Mouse (Mus musculus) left cerebral cortex, adult 2 months (tissue): ENCODE measurements at regions not wholly inside any gene's neighbourhood (a gene's known extent, or its start where the extent isn't known, plus 50 kb on each side); places are given as distances from the start of the nearest gene placed in this dataset.

Experiments used
- DNase-seq, 2 experiments: peaks; one replicate each; pipeline ENCODE4 v3.0.0; 2021 to 2022; ENCODE audit warnings: low spot score in 2 of 2, mixed read lengths in 1 of 2; ENCODE audit errors: extremely low spot score in 1 of 2
- H3K27ac ChIP-seq: fragments of 200-600 bp; 2 replicates; pipeline ENCODE4 v1.8.1; 2022
- H3K4me3 ChIP-seq: fragments of 200-600 bp; 2 replicates; pipeline ENCODE4 v1.8.1; 2022
- CTCF ChIP-seq: fragments of 200-600 bp; IDR thresholded peaks from 2 replicates; pipeline ENCODE4 v1.8.1; 2022; ENCODE audit warnings: antibody characterized with exemption, mild to moderate bottlenecking, moderate library complexity
- intact Hi-C: fragments of 180-260 bp; cut with DNase I; formaldehyde crosslinking; loops from one replicate; pipeline ENCODE4 v1.15.1; 2025

DNA sequence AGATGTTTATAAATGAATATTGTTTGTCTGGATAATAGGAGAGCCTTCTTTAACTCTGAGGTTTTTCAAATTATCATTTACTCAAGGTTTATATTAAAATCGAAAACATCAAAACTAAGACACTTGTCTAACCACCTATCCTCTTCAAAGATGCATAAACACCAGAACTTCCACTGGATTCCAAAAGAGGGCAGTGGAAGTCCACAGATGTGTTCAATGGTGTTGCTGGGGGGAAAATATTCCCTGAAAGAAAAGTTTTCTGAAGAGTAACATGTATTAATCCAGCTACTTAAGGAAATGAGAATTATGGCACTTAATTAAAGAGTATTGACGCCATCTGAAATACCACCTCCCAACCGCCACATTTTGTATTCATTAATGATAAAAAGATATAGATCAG is 586.9 kb downstream of the Kcnj2 start:
- peak; percentile 12 to 32 for DNase-seq
- Histone ChIP-seq H3K4me3 (no peak overlapping the region), H3K27ac (no peak overlapping the region)
- intact Hi-C loops: loop anchor here (1.0 to 10.0 kb wide), 4 partner anchors 452 to 1512 kb away; no protein-coding TSS in a partner anchor
- peak; percentile 86 for TF ChIP-seq CTCF

- no peak for DNase-seq
- intact Hi-C loops: loop anchor here (10.0 kb wide), 2 partner anchors 447 to 547 kb away; no protein-coding TSS in a partner anchor
- H3K4me3 ChIP-seq: no peak overlapping the region
- no peak overlapping the region for H3K27ac ChIP-seq
- no peak for TF ChIP-seq CTCF
Measured at GRCm38 (mm10) chr11:111657778-111658177, 591.8 kb downstream of the Kcnj2 start.

GRCm38 (mm10) chr11:111658362-111659309 is 592.7 kb downstream of the Kcnj2 start:
- DNase-seq: no peak
- no peak overlapping the region for H3K4me3 ChIP-seq
- no peak for TF ChIP-seq CTCF
- no peak overlapping the region for H3K27ac ChIP-seq
- intact Hi-C loops: loop anchor here (10.0 kb wide), 2 partner anchors 446 to 546 kb away; no protein-coding TSS in a partner anchor

DNA sequence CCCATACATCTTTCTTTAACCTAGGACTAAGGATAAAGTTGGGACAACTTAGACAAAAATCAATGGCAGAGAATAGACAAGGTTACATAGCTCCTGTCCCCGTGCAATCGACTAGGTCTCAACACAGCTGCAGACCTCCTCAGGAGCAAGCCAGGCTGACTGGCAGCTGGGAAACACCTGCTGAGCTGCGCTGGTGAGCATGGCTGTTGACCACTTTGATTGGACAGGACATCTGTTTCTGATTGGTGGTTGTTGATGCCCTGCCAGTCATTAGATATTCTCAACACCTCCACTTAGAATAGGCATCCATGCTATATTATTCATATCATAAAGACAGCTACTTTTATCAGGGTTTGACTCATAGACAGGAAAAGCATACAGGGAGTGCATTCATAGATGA is 597.3 kb downstream of the Kcnj2 start:
- DNase-seq: no peak
- H3K4me3 ChIP-seq: no peak overlapping the region
- no peak overlapping the region for H3K27ac ChIP-seq
- intact Hi-C loops: no loop called here
- TF ChIP-seq CTCF: no peak

- TF ChIP-seq CTCF: no peak
- H3K27ac ChIP-seq: no peak overlapping the region
- intact Hi-C loops: no loop called here
- H3K4me3 ChIP-seq: no peak overlapping the region
- DNase-seq: no peak
Measured at GRCm38 (mm10) chr11:111666336-111666735, 600.4 kb downstream of the Kcnj2 start.

GRCm38 (mm10) chr11:111671865-111672264 is 605.9 kb downstream of the Kcnj2 start:
- TF ChIP-seq CTCF: no peak
- intact Hi-C loops: no loop called here
- no peak overlapping the region for H3K27ac ChIP-seq
- no peak for DNase-seq
- no peak overlapping the region for H3K4me3 ChIP-seq

DNA sequence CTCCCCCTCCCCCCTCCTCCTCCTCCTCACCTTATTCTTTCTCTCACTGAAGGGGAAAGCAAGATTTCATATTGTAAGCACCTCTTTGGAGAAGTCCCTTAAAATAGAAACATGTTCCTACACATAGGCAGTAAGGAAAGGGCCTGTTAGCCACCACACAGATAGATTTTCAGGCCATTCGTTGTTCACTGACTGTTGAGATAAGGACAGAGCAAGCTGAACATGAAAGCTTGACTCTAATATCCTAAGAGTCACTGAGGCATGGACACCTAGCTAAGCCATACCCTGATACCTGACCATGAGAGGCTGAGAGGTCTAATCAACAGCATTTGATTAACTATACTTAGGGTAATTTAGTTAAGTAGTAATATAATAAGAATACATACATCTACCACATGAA is 609.7 kb downstream of the Kcnj2 start:
- intact Hi-C loops: no loop called here
- Histone ChIP-seq H3K4me3 (no peak overlapping the region), H3K27ac (no peak overlapping the region)
- DNase-seq: no peak
- no peak for TF ChIP-seq CTCF

DNA sequence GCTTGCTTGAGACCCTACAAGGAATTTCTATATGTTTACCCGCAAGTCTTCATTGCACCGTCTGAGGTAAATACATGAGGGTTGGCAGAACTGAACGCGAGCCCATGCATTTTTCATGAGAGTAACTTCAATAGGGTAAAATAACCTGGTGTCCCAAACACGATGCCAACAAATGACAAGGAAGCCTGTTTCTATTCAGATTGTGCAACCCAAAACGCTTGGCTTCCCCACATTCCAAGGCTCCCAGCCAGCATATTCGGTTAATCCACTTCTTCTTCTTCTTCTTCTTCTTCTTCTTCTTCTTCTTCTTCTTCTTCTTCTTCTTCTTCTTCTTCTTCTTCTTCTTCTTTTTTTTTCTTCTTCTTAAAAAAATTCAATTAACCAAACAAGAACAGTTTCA is 616.4 kb downstream of the Kcnj2 start:
- intact Hi-C loops: no loop called here
- DNase-seq: no peak
- TF ChIP-seq CTCF: no peak

GRCm38 (mm10) chr11:111683909-111684308 is 617.9 kb downstream of the Kcnj2 start:
- Histone ChIP-seq H3K27ac (no peak overlapping the region), H3K4me3 (no peak overlapping the region)
- TF ChIP-seq CTCF: no peak
- intact Hi-C loops: no loop called here
- no peak for DNase-seq

More for the DNA sequence above, 616.4 kb downstream of the Kcnj2 start:
- no peak overlapping the region for H3K4me3 ChIP-seq
- H3K27ac ChIP-seq: no peak overlapping the region

DNA sequence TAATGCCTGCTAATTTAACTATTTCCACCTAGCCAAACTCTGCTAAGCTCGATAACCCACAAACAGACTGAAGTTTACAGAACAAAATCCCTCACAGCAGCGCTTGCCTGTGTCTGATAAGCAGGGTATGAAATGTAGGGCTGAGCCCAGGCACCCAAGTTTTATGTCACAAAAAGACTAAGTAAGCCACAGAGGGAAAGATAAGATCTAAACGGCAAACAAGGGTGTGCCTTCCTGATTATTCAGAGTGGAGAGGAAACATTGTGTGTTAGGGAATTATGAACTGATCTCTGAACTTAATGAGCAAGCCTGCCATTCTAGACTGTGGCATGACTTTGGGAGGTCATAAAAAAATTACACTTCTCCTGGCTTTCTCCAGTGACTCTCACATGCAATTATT is 621.8 kb downstream of the Kcnj2 start:
- H3K4me3 ChIP-seq: no peak overlapping the region
- no peak for TF ChIP-seq CTCF
- intact Hi-C loops: no loop called here
- H3K27ac ChIP-seq: no peak overlapping the region
- no peak for DNase-seq

DNA sequence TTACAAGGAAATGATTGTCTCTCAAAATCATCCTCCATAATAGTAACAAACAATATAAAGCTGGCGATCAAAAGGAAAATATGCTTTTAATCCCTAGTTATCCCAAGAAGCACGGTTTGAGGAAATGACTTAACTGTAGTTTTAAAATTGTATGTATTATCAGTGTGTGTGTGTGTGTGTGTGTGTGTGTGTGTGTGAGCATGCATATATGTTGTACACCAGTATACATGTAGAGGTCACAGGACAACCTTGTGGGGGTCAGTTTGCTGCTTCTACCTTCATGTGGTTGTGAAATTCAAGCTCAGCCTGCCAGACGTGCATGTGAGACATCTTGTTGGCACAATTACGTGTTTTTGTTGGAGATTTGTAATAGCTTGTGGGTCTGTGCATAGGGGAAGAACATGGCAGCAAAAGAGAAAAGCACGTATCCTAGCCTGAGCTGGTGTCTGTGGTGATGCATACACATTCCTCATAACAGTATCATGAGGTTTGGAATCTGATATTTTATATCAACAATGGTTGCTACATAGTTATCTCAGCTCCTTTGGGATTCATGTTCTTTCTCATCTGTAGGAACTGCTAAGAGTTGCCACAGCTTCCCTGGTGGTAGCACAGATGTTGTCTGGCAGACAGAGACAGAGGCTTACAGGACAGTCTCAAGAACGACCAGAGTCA is 622.4 kb downstream of the Kcnj2 start:
- intact Hi-C loops: no loop called here

DNA sequence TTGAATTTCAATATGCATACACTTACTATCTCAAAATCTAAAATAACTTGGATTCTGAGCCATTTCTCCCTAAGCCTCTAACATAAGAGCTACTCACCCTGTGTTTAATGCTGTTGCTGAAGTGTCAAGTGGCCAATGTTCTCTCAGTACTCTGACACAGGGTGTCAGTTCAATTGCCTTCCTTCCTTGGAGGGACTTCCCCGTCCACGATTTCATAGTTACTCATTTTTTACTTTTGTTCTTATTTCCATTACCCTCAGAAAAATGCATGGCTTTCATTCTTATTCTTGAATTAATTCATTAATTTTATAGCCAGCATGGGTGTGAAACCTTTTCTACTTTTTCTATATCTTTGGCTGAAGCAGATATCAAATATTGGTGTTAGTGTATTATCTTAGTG is 623.9 kb downstream of the Kcnj2 start:
- Histone ChIP-seq H3K4me3 (no peak overlapping the region), H3K27ac (no peak overlapping the region)
- intact Hi-C loops: no loop called here
- no peak for TF ChIP-seq CTCF
- no peak for DNase-seq

More for the DNA sequence above, 622.4 kb downstream of the Kcnj2 start:
- no peak overlapping the region for H3K27ac ChIP-seq
- H3K4me3 ChIP-seq: no peak overlapping the region
- no peak for DNase-seq
- no peak for TF ChIP-seq CTCF
